Mouse (Mus musculus) T-helper 2 cell (primary cell): Measurements from ENCODE around the gene Ccr2.
"Not testable (repeated sequence)": the region's sequence is repeated elsewhere in the genome, so short reads cannot be mapped to it uniquely, and the experiment has no call there.

Source experiments
- in situ Hi-C: fragments of 300-600 bp; cut with MboI, MseI; formaldehyde crosslinking; loops from one replicate; pipeline ENCODE4 v1.15.1; 2025; ENCODE audit warnings: high pct_unique_total_duplicates

Gene Ccr2

GRCm38 (mm10) chr9:124101723-124102122 is at the start of gene Ccr2:
Gene Ccr2, plus strand, starts transcription at chr9:124101950.
- in situ Hi-C loops, result no loop called here

- in situ Hi-C loops, result no loop called here
These were observed 48.2 kb upstream of the Ccr2 start for GRCm38 (mm10) chr9:124053532-124053931.

- in situ Hi-C loops, result no loop called here
These were observed 45.5 kb upstream of the Ccr2 start for GRCm38 (mm10) chr9:124056158-124056709.

GRCm38 (mm10) chr9:124059660-124060352 is 41.9 kb upstream of the Ccr2 start:
- in situ Hi-C loops, result loop anchor here (10.0 kb wide), 1 partner anchor 135 kb away; no protein-coding TSS in a partner anchor

GRCm38 (mm10) chr9:124061474-124062432 is 40.0 kb upstream of the Ccr2 start:
- in situ Hi-C loops, result loop anchor here (10.0 kb wide), 1 partner anchor 137 kb away; no protein-coding TSS in a partner anchor

GRCm38 (mm10) chr9:124066572-124067103 is 35.1 kb upstream of the Ccr2 start:
- in situ Hi-C loops, result loop anchor here (10.0 kb wide), 1 partner anchor 142 kb away; no protein-coding TSS in a partner anchor

- in situ Hi-C loops, result loop anchor here (10.0 kb wide), 1 partner anchor 144 kb away; no protein-coding TSS in a partner anchor
These were observed 33.4 kb upstream of the Ccr2 start for GRCm38 (mm10) chr9:124068098-124069058.

- in situ Hi-C loops, result no loop called here
These were observed 30.2 kb upstream of the Ccr2 start for GRCm38 (mm10) chr9:124071506-124071905.

GRCm38 (mm10) chr9:124079803-124080202 is 21.9 kb upstream of the Ccr2 start:
- in situ Hi-C loops, result no loop called here

GRCm38 (mm10) chr9:124080471-124080870 is 21.3 kb upstream of the Ccr2 start:
- in situ Hi-C loops, result not testable (repeated sequence)

- in situ Hi-C loops, result no loop called here
These were observed 11.3 kb upstream of the Ccr2 start for GRCm38 (mm10) chr9:124090441-124090840.

GRCm38 (mm10) chr9:124099127-124099526 is 2.6 kb upstream of the Ccr2 start:
- in situ Hi-C loops, result no loop called here

- in situ Hi-C loops, result no loop called here
These were observed 1.4 kb upstream of the Ccr2 start for GRCm38 (mm10) chr9:124100357-124100756.

GRCm38 (mm10) chr9:124103199-124103598 is 1.4 kb downstream of the Ccr2 start:
- in situ Hi-C loops, result no loop called here

- in situ Hi-C loops, result no loop called here
These were observed 3.4 kb downstream of the Ccr2 start for GRCm38 (mm10) chr9:124105196-124105595.

- in situ Hi-C loops, result no loop called here
These were observed 5.5 kb downstream of the Ccr2 start for GRCm38 (mm10) chr9:124107232-124107631.

- in situ Hi-C loops, result no loop called here
These were observed 6.8 kb downstream of the Ccr2 start for GRCm38 (mm10) chr9:124108356-124109127.

- in situ Hi-C loops, result no loop called here
These were observed 10.2 kb downstream of the Ccr2 start for GRCm38 (mm10) chr9:124111997-124112396.

GRCm38 (mm10) chr9:124112591-124113239 is 11.0 kb downstream of the Ccr2 start:
- in situ Hi-C loops, result no loop called here
